Mouse (Mus musculus): Measurements from ENCODE around the gene Ing1.

DNA sequence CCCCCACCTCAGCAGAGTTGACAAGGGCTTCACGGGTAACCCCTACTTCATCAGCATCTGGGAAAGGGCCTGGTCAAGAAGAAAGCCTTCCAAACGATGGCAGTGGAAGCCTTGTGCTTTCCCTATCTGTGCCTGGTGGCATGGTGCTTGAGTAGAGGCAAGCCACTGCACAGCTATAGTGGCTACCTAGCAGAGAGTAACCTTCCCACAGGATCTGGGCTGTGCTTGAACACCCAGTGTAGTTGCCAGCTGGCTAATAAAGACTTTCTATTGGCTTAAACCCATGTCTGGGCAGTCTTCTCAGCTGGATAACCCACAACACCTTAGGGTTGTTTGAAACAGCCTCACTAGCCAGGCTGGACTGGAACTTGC is 31.0 kb downstream of the Ing1 start:
- no peak for TF ChIP-seq CTCF (IDR thresholded peaks at IDR 0.05; ENCODE audit: extremely low read depth, insufficient read depth, insufficient read length, insufficient replicate concordance)
- TF ChIP-seq POLR2A (IDR thresholded peaks at IDR 0.05; ENCODE audit: low read depth, low read length): no peak

Measured in spleen, adult 2 months (tissue).